Mouse (Mus musculus) layer of hippocampus, postnatal 10 days (tissue): ENCODE measurements around the gene BC028528. TPM values are rescaled to one million over a fixed set of nuclear protein-coding genes. Genes with fewer than 3 reads are reported as not detected.
"Not testable (repeated sequence)": the region's sequence is repeated elsewhere in the genome, so short reads cannot be mapped to it uniquely, and the experiment has no call there.

Source experiments
- DNase-seq, 2 experiments: peaks; one replicate each; pipeline ENCODE4 v3.0.0; 2021; ENCODE audit warnings: low spot score in 2 of 2
- total RNA-seq, 2 experiments: library from RNA; stranded (reverse); gene quantifications; 2 replicates each; pipeline ENCODE4 v1.2.3; 2021

Gene BC028528
- total RNA-seq, 2 experiments from 2014 or later: 9.4 to 10.2 TPM

GRCm38 (mm10) chr3:95905940-95906492, 14.2 kb upstream of the BC028528 start:
- peak; percentile 32 to 64 for DNase-seq

GRCm38 (mm10) chr3:95905146-95905939, 13.5 kb upstream of the BC028528 start:
- peak; percentile 15 to 36 for DNase-seq

- no peak for DNase-seq
Measured at GRCm38 (mm10) chr3:95904568-95904967, 12.8 kb upstream of the BC028528 start, which contains the start of gene Car14. TSS of gene Car14 (minus strand) at chr3:95904691.

- no peak for DNase-seq
Measured at GRCm38 (mm10) chr3:95903753-95904502, 12.1 kb upstream of the BC028528 start.

- DNase-seq: no peak
Measured at GRCm38 (mm10) chr3:95902643-95903042, 10.8 kb upstream of the BC028528 start.

GRCm38 (mm10) chr3:95902373-95902625, 10.5 kb upstream of the BC028528 start:
- DNase-seq: no peak

- no peak for DNase-seq
Measured at GRCm38 (mm10) chr3:95901616-95902372, 10.0 kb upstream of the BC028528 start.

- no peak for DNase-seq
Measured at GRCm38 (mm10) chr3:95899800-95900524, 8.2 kb upstream of the BC028528 start.

- DNase-seq: not testable (repeated sequence)
Measured at GRCm38 (mm10) chr3:95895501-95895900, 3.7 kb upstream of the BC028528 start.

GRCm38 (mm10) chr3:95894317-95895160, 2.7 kb upstream of the BC028528 start:
- DNase-seq: peak; percentile 55 to 59

GRCm38 (mm10) chr3:95893606-95894316, 2.0 kb upstream of the BC028528 start, which contains the start of gene Aph1a:
TSS of gene Aph1a (plus strand) at chr3:95893969.
- peak; percentile 91 to 94 for DNase-seq

GRCm38 (mm10) chr3:95893126-95893525, 1.3 kb upstream of the BC028528 start:
- DNase-seq: no peak

GRCm38 (mm10) chr3:95892066-95893052, 554 bp upstream of the BC028528 start:
- DNase-seq: peak in 1 of 2 experiments; percentile 11

- DNase-seq: no peak
Measured at GRCm38 (mm10) chr3:95889664-95890063, 2.1 kb downstream of the BC028528 start.

GRCm38 (mm10) chr3:95887596-95887995, 4.2 kb downstream of the BC028528 start:
- no peak for DNase-seq

- DNase-seq: no peak
Measured at GRCm38 (mm10) chr3:95884400-95884799, 7.4 kb downstream of the BC028528 start.

GRCm38 (mm10) chr3:95882816-95883425, 8.9 kb downstream of the BC028528 start:
- DNase-seq: peak; percentile 78 to 82
